8 mouse cellular contexts compared by ENCODE assay signal in the genomic region with DNA sequence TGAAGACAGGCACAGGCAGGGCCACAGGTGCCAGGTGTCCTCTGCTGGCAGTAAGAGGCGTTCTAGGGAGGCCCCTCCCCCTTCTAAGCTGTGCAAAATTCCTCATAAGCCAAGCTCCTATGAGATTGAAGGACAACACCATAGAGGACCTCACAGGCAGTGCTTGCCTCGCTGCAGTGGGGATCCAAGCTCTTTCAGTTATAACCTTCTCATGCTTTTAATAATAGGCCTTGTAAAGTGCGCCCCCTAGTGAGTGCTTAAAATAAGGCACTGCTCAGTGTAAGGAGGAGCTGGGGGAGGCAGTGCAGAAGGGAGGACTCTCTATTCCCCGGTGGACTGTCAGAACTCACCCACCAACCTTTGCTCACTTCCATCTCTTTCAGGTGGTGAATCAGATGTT. TPM values are rescaled to one million over a fixed set of nuclear protein-coding genes. Genes with fewer than 3 reads are reported as not detected.
DNase-seq lines count a peak whose midpoint lies in the region; ATAC-seq and TF ChIP-seq lines count a peak whose summit lies in the region.

No protein-coding gene starts in this region.

- 18% methylated on average over 4 of the region's 4 CpGs for WGBS in embryonic facial prominence, embryonic 11.5 days
- WGBS in heart, embryonic 15.5 days, result 15% methylated on average over 4 of the region's 4 CpGs
- WGBS in liver, adult 2 months, result 12% methylated on average over 4 of the region's 4 CpGs

- H3K27me3 ChIP-seq in C2C12 (ENCODE audit: control insufficient read depth, insufficient read depth, insufficient read length), result peaks cover 1% of the 10 kb centered on the region
- no peaks in the 10 kb centered on the region for H3K27me3 ChIP-seq in embryonic facial prominence, embryonic 11.5 days (ENCODE audit: control insufficient read depth, insufficient read depth, low read length)
- H3K27me3 ChIP-seq in heart, embryonic 15.5 days, result peaks cover 6% of the 10 kb centered on the region; the same call in 1 of the 2 replicates
- no peaks in the 10 kb centered on the region for H3K27me3 ChIP-seq in liver, adult 2 months (ENCODE audit: control insufficient read depth, insufficient read depth, low read length)

- H3K4me3 ChIP-seq in C2C12 (ENCODE audit: insufficient read depth, poor library complexity, severe bottlenecking), result no peak overlapping the region
- H3K4me3 ChIP-seq in embryonic facial prominence, embryonic 11.5 days (ENCODE audit: low read depth, low read length), result no peak overlapping the region
- H3K4me3 ChIP-seq in heart, embryonic 15.5 days, result no peak overlapping the region
- H3K4me3 ChIP-seq in liver, adult 2 months (ENCODE audit: insufficient read depth, low read depth, low read length), result no peak overlapping the region

- no peak overlapping the region for H3K9ac ChIP-seq in embryonic facial prominence, embryonic 11.5 days (replicated peaks; ENCODE audit: low read length)
- no peak overlapping the region for H3K9ac ChIP-seq in heart, embryonic 15.5 days
- no peak overlapping the region for H3K9ac ChIP-seq in liver, adult 2 months (ENCODE audit: low read depth, low read length)

- H3K9me3 ChIP-seq in embryonic facial prominence, embryonic 11.5 days (replicated peaks; ENCODE audit: control insufficient read depth, low read length), result no peaks in the 10 kb centered on the region
- no peaks in the 10 kb centered on the region for H3K9me3 ChIP-seq in heart, embryonic 15.5 days (replicated peaks)

- H3K4me1 ChIP-seq in embryonic facial prominence, embryonic 11.5 days (ENCODE audit: control insufficient read depth, insufficient read depth, low read length), result no peaks in the 10 kb centered on the region; the same call in 1 of the 2 replicates
- peaks cover 8% of the 10 kb centered on the region for H3K4me1 ChIP-seq in heart, embryonic 15.5 days (replicated peaks)
- H3K4me1 ChIP-seq in liver, adult 2 months (ENCODE audit: control insufficient read depth, insufficient read depth, low read length), result peaks cover 10% of the 10 kb centered on the region

- H3K36me3 ChIP-seq in C2C12 (ENCODE audit: control insufficient read depth, insufficient read depth), result no peaks in the 10 kb centered on the region
- H3K36me3 ChIP-seq in embryonic facial prominence, embryonic 11.5 days (replicated peaks; ENCODE audit: control insufficient read depth, insufficient read depth, low read depth, low read length), result no peaks in the 10 kb centered on the region
- no peaks in the 10 kb centered on the region for H3K36me3 ChIP-seq in heart, embryonic 15.5 days
- H3K36me3 ChIP-seq in liver, adult 2 months (ENCODE audit: control insufficient read depth, insufficient read depth, low read length), result no peaks in the 10 kb centered on the region

- no peak overlapping the region for H3K4me2 ChIP-seq in embryonic facial prominence, embryonic 11.5 days (ENCODE audit: low read depth, low read length)
- no peak overlapping the region for H3K4me2 ChIP-seq in heart, embryonic 15.5 days

- TF ChIP-seq CTCF in C2C12 (IDR thresholded peaks at IDR 0.05; ENCODE audit: control insufficient read depth, insufficient read depth, insufficient read length), result peak; percentile 32
- peak; percentile 58 for TF ChIP-seq CTCF in liver, adult 2 months (IDR thresholded peaks at IDR 0.05; ENCODE audit: low read depth, low read length)

- no peak overlapping the region for H3ac ChIP-seq in C2C12 (ENCODE audit: control insufficient read depth, insufficient read length, low read depth)

- H3K27ac ChIP-seq in embryonic facial prominence, embryonic 11.5 days (replicated peaks; ENCODE audit: low read depth, low read length), result no peak overlapping the region
- no peak overlapping the region for H3K27ac ChIP-seq in heart, embryonic 15.5 days
- H3K27ac ChIP-seq in liver, adult 2 months (replicated peaks; ENCODE audit: insufficient read depth, low read depth, low read length), result no peak overlapping the region

- TF ChIP-seq POLR2A in liver, adult 2 months (IDR thresholded peaks at IDR 0.05; ENCODE audit: extremely low read depth, insufficient read depth, low read length), result no peak

- DNase-seq in adrenal gland, postnatal 14 days, result peak; percentile 91
- DNase-seq in embryonic facial prominence, embryonic 11.5 days (ENCODE audit: low spot score), result peak; percentile 92
- DNase-seq in kidney, postnatal 10 days, result peak; percentile 90
- DNase-seq in liver, adult 2 months (ENCODE audit: extremely low read depth, low read depth, low spot score), result peak; percentile 64
- peak; percentile 72 to 82 for DNase-seq in spleen, postnatal 36 days (ENCODE audit: low spot score in 2 of 2)

- H3K79me2 ChIP-seq in C2C12 (ENCODE audit: control insufficient read depth, insufficient read depth), result no peaks in the 10 kb centered on the region
- no peaks in the 10 kb centered on the region for H3K79me2 ChIP-seq in liver, adult 2 months (ENCODE audit: control insufficient read depth, insufficient read depth, low read length)

- ATAC-seq in embryonic facial prominence, embryonic 11.5 days (replicated peaks; ENCODE audit: insufficient number of reproducible peaks, low FRiP score, low TSS enrichment, low read depth), result peak; percentile 40; the same call in 1 of the 2 replicates
- ATAC-seq in heart, embryonic 15.5 days (replicated peaks; ENCODE audit: insufficient number of reproducible peaks, insufficient read depth, low FRiP score, low read depth), result peak; percentile 44
- peak; percentile 49 for ATAC-seq in monocyte, adult 5-6 weeks (replicated peaks; ENCODE audit: insufficient number of reproducible peaks, low FRiP score, low TSS enrichment, poor library complexity, severe bottlenecking)

- no peaks in the 10 kb centered on the region for H3K79me3 ChIP-seq in C2C12 (ENCODE audit: low read depth)

TF ChIP-seq in C2C12, 6 proteins besides CTCF, POLR2A, EP300 and RAD21:
- TF ChIP-seq FOSL1 (IDR thresholded peaks at IDR 0.05; ENCODE audit: insufficient read depth, low read length, poor library complexity, severe bottlenecking) (no peak), MYOD1 (IDR thresholded peaks at IDR 0.05; ENCODE audit: control insufficient read depth, insufficient read length, low read depth) (no peak), CEBPB (IDR thresholded peaks at IDR 0.05; ENCODE audit: low read depth) (no peak), MAX (IDR thresholded peaks at IDR 0.05) (no peak), USF1 (IDR thresholded peaks at IDR 0.05; ENCODE audit: low read depth) (no peak), MYOG (IDR thresholded peaks at IDR 0.05; ENCODE audit: control insufficient read depth, extremely low read depth, insufficient read length) (no peak)

RNA-seq across cellular contexts. Expression of gene Acy3, which starts 6.1 kb away (rescaled TPM):
- 3.5 TPM for polyA plus RNA-seq in C2C12 (2012; fragmentation: generic; extraction: Trizol)
- 25.7 and 31.1 TPM in 2 replicates for total RNA-seq in adrenal gland, postnatal 14 days (2021)
- polyA plus RNA-seq in embryonic facial prominence, embryonic 11.5 days (2014; fragmentation: Nextera tagmentation; extraction: Ambion mirVana), result 2.3 and 3.5 TPM in 2 replicates
- polyA plus RNA-seq in heart, embryonic 15.5 days (2015; fragmentation: Nextera tagmentation; extraction: Ambion mirVana), result 11.3 and 12.9 TPM in 2 replicates
- total RNA-seq in liver, adult 2 months (2014; rRNA removed), result 44.3 and 49.8 TPM in 2 replicates
- polyA plus RNA-seq in liver, adult 2 months (2012; rRNA removed), result 232 and 326 TPM in 2 replicates
- not detected in 3 replicates for total RNA-seq in monocyte, adult 5-6 weeks (2017)

RNA-seq across cellular contexts. Expression of gene Aldh3b2, which starts 8.2 kb away (rescaled TPM):
- polyA plus RNA-seq in C2C12 (2012; fragmentation: generic; extraction: Trizol), result not detected
- total RNA-seq in adrenal gland, postnatal 14 days (2021), result 7.6 and 11.6 TPM in 2 replicates
- 1.2 and 1.6 TPM in 2 replicates for polyA plus RNA-seq in embryonic facial prominence, embryonic 11.5 days (2014; fragmentation: Nextera tagmentation; extraction: Ambion mirVana)
- 0.16 and 1.2 TPM in 2 replicates for polyA plus RNA-seq in heart, embryonic 15.5 days (2015; fragmentation: Nextera tagmentation; extraction: Ambion mirVana)
- total RNA-seq in liver, adult 2 months (2014; rRNA removed), result not detected in 2 replicates
- polyA plus RNA-seq in liver, adult 2 months (2012; rRNA removed), result 0.16 and 0.48 TPM in 2 replicates
- total RNA-seq in monocyte, adult 5-6 weeks (2017), result not detected in 3 replicates

RNA-seq across cellular contexts. Expression of gene Tbx10, which starts 12.2 kb away (rescaled TPM):
- 0.02 TPM for polyA plus RNA-seq in C2C12 (2012; fragmentation: generic; extraction: Trizol)
- total RNA-seq in adrenal gland, postnatal 14 days (2021), result not detected in 2 replicates
- polyA plus RNA-seq in embryonic facial prominence, embryonic 11.5 days (2014; fragmentation: Nextera tagmentation; extraction: Ambion mirVana), result 0.26 TPM in 1 of 2 replicates, not detected in the other
- polyA plus RNA-seq in heart, embryonic 15.5 days (2015; fragmentation: Nextera tagmentation; extraction: Ambion mirVana), result not detected in 2 replicates
- total RNA-seq in liver, adult 2 months (2014; rRNA removed), result not detected in 2 replicates
- not detected in 2 replicates for polyA plus RNA-seq in liver, adult 2 months (2012; rRNA removed)
- total RNA-seq in monocyte, adult 5-6 weeks (2017), result not detected in 3 replicates

RNA-seq across cellular contexts. Expression of gene Nudt8, which starts 20.1 kb away (rescaled TPM):
- polyA plus RNA-seq in C2C12 (2012; fragmentation: generic; extraction: Trizol), result 28.1 TPM
- 41.1 and 49.2 TPM in 2 replicates for total RNA-seq in adrenal gland, postnatal 14 days (2021)
- polyA plus RNA-seq in embryonic facial prominence, embryonic 11.5 days (2014; fragmentation: Nextera tagmentation; extraction: Ambion mirVana), result 24.2 and 26.6 TPM in 2 replicates
- 53.0 and 55.9 TPM in 2 replicates for polyA plus RNA-seq in heart, embryonic 15.5 days (2015; fragmentation: Nextera tagmentation; extraction: Ambion mirVana)
- total RNA-seq in liver, adult 2 months (2014; rRNA removed), result 30.1 and 36.0 TPM in 2 replicates
- 13.4 and 18.5 TPM in 2 replicates for polyA plus RNA-seq in liver, adult 2 months (2012; rRNA removed)
- total RNA-seq in monocyte, adult 5-6 weeks (2017), result 2.3 to 11.1 TPM (median 2.3 TPM) in 3 replicates

RNA-seq across cellular contexts. Expression of gene Gm49405, which starts 20.1 kb away (rescaled TPM):
- 0.28 TPM for polyA plus RNA-seq in C2C12 (2012; fragmentation: generic; extraction: Trizol)
- total RNA-seq in adrenal gland, postnatal 14 days (2021), result 0.89 and 1.7 TPM in 2 replicates
- 1.3 and 1.4 TPM in 2 replicates for polyA plus RNA-seq in embryonic facial prominence, embryonic 11.5 days (2014; fragmentation: Nextera tagmentation; extraction: Ambion mirVana)
- polyA plus RNA-seq in heart, embryonic 15.5 days (2015; fragmentation: Nextera tagmentation; extraction: Ambion mirVana), result 4.5 and 5.4 TPM in 2 replicates
- total RNA-seq in liver, adult 2 months (2014; rRNA removed), result 0.54 and 0.92 TPM in 2 replicates
- 0.72 and 1.1 TPM in 2 replicates for polyA plus RNA-seq in liver, adult 2 months (2012; rRNA removed)
- total RNA-seq in monocyte, adult 5-6 weeks (2017), result 0.57 to 1.7 TPM (median 1.2 TPM) in 3 replicates

Comparison
In these comparisons a context has a peak if more than half of its experiments do, and no peak if none do; other contexts are left out.
1. RNA of gene Acy3, which starts 6.1 kb away (polyA plus RNA-seq): 232 to 326 TPM in liver, adult 2 months; 11.3 to 12.9 TPM in heart, embryonic 15.5 days, 3.5 TPM in C2C12 (single experiment) and 2.3 to 3.5 TPM in embryonic facial prominence, embryonic 11.5 days; every median in the first group is over 10 times any median in the second.
2. Peak in every context shown above with its lines, with median percentiles within 50 percentile points of each other: DNase-seq and ATAC-seq.